Mouse (Mus musculus): ENCODE data around the gene Ankrd50.

The Ankrd50 gene

GRCm38 (mm10) chr3:38484191-38485106, at the start of gene Ankrd50:
Gene Ankrd50 (minus strand): TSS chr3:38484844.
- DNase-seq = peak; percentile 100

DNA sequence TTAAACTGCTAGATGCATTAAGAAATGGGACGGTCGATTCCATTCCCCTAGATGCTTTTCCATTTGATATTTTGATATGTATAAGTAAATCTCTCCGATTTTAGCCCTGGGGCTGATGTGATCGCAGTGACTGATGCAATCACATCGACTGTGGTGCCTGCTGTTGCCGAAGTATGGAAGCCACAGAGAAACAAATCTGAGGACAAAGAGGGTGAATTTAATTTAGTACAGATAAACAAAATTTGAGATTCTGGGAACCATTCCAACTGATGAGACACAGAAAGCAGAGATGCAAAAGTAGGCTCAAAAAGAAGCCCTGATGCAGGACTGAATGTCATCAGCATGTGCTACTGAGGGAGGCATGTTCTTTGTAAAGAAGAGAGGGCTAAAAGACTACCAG, 49.6 kb upstream of the Ankrd50 start:
- DNase-seq = no peak

DNA sequence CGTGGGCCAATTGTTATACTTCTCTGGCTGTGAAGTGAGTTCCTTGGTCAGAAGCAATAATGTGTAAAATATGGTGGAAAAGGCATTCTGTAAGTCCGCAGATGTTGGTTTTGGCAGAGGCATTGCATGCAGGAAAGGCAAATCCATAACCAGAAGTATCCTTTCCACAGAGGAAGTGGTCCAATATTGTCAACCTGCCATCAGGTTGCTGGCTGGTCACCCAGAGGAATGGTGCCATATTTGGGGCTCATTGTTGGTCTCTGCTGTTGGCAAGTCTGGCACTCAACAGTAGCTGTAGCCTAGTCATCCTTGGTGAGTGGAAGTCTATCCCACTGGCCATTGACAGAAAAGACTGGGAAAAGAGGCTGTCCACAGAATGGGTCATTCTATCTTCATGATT, 35.8 kb upstream of the Ankrd50 start:
- no peak for DNase-seq

- DNase-seq = no peak
These were observed 35.3 kb upstream of the Ankrd50 start for GRCm38 (mm10) chr3:38519971-38520370.

GRCm38 (mm10) chr3:38503606-38504005, 19.0 kb upstream of the Ankrd50 start:
- no peak for DNase-seq

GRCm38 (mm10) chr3:38502156-38502555, 17.5 kb upstream of the Ankrd50 start:
- no peak for DNase-seq

GRCm38 (mm10) chr3:38501739-38502138, 17.1 kb upstream of the Ankrd50 start:
- no peak for DNase-seq

DNA sequence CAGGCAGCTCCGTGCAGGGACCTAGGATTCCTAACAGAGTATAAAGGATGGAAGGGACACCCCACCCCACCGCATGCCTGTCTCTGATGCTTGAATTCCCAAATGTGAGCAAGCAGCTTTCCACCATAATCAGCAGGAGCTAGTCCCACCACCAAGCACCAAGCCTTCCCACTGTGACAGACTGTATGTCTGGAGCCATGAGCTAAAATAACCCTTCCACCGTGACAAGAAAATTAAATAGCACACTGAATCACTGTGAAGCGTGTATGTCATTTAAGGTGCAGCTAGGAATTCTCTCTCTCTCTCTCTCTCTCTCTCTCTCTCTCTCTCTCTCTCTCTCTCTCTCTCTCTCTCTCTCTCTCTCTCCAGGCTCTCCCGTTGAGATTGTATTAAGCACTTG, 16.7 kb upstream of the Ankrd50 start:
- DNase-seq = no peak

DNA sequence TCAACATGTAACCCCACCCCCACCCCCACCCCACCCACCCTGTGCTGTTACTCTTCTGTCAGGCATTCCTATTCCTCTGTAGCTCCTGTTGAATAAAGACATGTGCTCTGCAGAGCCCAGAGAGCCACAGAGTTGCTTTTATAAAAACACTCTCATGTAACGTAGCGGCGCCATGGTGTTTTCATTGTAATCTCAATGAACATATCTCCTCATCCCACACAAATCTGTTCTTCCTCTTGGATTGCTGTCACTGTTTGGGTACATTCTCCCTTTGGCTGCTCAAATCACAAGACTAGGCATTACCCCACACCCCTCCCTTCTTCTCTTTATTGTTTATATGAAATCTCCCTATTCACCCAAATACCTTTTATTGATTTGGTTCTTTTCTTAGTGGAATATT, 13.9 kb upstream of the Ankrd50 start:
- DNase-seq = no peak

- no peak for DNase-seq
These were observed 12.2 kb upstream of the Ankrd50 start for GRCm38 (mm10) chr3:38496795-38497385.

DNA sequence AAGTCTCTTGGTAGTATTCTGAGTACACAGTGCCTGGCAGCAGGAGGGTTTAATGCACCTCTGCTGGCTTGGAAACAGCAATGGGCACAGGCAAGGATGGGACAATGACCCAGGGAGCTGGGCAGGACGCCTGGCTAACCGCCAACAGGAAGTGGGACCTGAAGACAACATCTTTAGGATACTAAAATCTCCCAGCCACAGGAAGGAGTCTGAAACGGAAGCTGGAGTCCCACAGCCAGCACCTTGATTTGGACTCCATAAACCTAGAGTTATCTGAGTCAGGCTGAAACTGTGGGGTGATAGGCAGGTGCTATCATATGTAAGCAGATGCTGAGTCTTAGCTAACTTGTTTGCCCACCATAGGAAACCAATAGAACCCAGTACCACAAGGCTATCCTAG, 7.1 kb upstream of the Ankrd50 start:
- DNase-seq = no peak

GRCm38 (mm10) chr3:38491236-38491635, 6.6 kb upstream of the Ankrd50 start:
- DNase-seq = no peak

DNA sequence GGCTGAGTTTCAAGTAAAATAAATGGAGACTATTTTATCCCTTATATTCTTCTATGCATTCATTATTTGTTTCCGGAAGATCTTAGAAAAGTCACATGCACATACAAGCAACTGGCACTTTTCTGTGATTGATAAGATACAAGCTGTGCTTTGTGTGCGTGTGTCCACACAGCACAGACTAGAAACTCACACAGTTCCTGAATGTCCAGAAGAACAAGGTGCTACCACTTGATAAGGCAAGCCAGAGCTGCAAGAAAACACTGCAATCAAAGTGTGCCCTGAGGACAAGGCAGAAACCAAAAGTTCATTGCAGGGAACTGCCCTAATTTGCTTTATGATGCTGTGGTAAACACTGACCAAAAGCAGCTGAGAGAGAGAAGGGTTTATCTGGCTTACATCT, 6.1 kb upstream of the Ankrd50 start:
- no peak for DNase-seq

GRCm38 (mm10) chr3:38485107-38485545, 482 bp upstream of the Ankrd50 start:
- no peak for DNase-seq

DNA sequence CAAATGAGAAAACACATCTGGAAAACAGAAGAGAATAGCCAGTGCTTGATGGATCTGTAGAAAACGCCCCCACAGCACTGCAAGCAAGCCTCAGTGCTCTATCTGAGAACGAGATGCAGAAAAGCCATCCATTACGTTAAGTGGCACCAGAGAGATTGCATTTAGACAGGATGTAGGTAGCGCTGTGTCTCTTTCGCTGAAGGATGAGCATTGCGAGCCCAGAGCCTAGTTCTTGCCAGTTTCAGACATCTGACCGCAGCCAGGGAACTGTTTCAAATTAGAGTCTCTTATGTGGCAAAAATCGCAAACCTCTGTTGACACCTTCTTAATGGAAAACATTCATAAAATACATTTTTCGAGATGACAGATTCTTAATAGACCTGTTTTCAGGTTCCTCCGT, 1.1 kb downstream of the Ankrd50 start:
- peak; percentile 26 for DNase-seq

- no peak for DNase-seq
These were observed 1.9 kb downstream of the Ankrd50 start for GRCm38 (mm10) chr3:38482749-38483148.

GRCm38 (mm10) chr3:38481106-38481505, 3.5 kb downstream of the Ankrd50 start:
- no peak for DNase-seq

GRCm38 (mm10) chr3:38477936-38478335, 6.7 kb downstream of the Ankrd50 start:
- no peak for DNase-seq

DNA sequence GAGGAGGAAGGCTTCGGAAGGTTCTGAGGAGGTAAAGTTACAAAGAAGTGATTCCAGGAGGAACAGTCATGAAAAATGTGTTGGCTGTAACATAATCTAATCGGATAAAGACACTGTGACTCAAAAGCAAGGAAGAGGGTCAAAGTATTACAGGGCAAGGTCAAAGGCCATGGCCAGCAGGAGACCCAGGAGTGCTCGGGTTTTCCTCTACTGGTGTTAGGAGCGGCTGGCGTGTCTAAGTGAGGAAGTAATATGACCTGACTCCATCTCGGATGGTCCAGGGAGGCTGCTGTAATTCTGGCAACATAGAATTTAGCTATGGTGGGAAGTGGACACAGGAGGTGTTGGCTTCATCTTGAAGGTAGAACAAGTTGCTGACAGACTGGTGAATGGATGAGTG, 9.1 kb downstream of the Ankrd50 start:
- DNase-seq = no peak

DNA sequence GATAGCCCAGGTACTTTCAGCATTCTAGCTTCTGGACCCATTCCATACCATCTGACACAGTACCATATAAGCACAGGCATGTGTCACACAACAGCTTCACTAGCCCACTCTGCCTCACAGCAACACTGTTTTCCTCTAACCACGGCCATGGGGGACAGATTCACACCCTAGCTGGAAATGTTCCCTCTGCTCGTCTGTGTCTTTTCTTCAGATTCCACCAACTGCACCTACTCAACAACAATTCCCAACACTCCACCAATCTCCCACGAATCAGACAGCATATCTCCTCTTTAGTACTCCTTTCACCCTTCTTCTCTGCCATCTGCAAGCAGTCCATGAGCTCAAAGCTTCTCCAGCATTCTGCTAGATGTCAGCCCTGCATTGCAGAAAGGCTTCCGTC, 11.5 kb downstream of the Ankrd50 start:
- DNase-seq = no peak

- no peak for DNase-seq
These were observed 13.1 kb downstream of the Ankrd50 start for GRCm38 (mm10) chr3:38471516-38471915.

DNA sequence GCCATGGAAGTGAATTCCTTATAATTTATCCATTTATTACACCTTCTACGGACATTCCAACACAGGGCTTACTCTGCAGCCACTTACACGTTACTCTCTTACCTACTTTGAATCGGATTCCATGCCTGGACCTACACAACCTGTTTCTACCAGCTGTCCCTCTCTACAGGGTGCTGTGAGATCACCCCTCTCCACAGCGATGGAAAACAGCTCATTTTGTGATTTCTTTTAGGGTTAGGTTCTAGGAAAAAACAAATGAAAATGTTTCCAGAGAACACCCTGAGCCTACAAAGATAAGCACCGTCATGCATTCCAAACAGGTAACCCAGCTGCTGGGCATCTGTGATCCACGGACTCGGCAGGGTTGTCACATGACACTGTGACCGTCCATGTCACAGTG, 16.5 kb downstream of the Ankrd50 start:
- DNase-seq = no peak

DNA sequence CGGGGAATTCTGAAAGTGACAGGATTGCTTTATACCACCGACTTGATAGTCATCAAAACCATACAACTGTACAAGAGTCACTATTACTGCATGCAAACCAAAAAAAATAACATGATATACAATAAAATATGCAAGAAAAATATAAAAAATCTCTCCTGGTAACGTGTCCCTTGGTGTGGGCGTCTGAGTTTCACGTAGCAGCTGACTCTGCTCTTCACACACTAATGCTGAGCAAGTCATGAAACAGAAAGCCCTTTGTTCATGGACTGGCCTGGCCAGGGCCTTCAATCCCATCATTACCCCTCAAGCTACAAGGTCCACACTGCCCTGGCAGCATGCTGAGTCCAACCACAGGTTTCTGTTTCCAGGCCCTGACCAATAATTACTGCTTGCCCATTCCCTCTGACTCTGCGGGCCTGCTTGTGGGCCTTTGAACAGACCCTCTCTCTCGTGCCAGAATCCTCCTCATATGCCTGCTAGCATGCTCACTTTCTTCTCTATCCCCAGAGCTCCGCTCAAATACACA, 17.7 kb downstream of the Ankrd50 start:
- no peak for DNase-seq

DNA sequence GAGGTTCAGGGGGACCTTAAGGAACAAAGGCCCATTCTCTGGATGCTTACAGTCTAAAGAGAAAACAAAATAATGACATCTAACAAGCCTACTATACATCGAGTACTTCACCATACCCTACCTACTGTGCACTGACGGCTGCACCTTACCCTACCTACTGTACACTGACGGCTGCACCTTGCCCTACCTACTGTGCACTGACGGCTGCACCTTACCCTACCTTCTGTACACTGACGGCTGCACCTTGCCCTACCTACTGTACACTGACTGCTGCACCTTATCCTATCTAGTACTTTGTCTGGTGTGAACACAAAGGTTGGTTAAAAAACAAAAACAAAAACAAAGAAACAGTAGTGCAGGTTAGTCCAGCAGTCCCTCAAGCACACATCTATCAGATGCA, 18.5 kb downstream of the Ankrd50 start:
- DNase-seq = no peak

Data from kidney, postnatal 14 days (tissue).